Mouse (Mus musculus) fibroblast of lung, adult 2 months (primary cell): ENCODE results near the gene Scgb2b19.
"Not testable (repeated sequence)": the region's sequence is repeated elsewhere in the genome, so short reads cannot be mapped to it uniquely, and the experiment has no call there.

ENCODE experiments used
- DNase-seq: peaks from one replicate; pipeline ENCODE4 v3.0.0-alpha.2; 2011; ENCODE audit warnings: low read depth

Scgb2b19 gene

DNA sequence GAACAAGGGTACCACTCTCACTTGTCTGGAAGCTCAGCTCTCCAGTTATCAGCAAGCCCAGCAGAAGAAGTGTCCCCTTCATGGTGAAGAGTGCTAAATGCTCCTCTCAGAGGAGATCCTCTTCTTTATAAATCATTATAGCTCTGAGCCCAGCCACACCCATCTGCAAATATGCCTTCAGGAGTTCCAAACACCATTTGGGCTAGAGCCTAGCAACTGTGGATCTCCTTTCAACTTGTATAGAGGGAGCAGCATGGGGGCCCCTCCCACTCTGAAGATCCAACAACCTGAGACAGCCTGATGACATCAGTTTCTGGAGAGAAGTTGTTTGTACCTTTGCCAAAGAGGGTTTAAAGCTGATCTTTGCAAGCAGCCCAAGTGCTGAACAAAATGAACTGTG lies at the start of gene Scgb2b19:
Gene Scgb2b19, minus strand, starts transcription at position 101 of the 400 bp plus-strand sequence.
- not testable (repeated sequence) for DNase-seq

GRCm38 (mm10) chr7:33286991-33287390 lies 6.9 kb upstream of the Scgb2b19 start, which contains the start of gene Scgb1b19:
Gene Scgb1b19 (plus strand): TSS chr7:33287291.
- not testable (repeated sequence) for DNase-seq
